19 mouse cellular contexts compared by ENCODE assay signal in the genomic region with DNA sequence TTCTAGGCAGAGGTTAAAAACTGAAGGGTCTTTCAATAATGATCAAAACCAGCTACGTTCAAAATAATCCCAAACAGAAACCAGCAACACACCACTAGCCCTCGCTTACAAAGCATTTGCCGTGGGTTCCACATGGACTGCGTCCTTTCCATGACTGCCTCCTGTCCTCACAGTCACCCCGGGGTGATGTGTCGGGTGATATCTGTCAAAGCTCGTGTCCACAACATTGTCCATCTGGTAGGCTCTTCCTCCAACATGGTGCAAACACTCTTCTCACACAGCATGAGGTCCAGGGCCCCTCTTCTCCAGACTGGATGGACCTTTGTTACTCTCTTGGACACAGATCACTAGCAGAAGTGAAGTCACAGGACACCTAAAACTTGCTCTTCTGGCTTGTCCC. TPM values are rescaled to one million over a fixed set of nuclear protein-coding genes. Genes with fewer than 3 reads are reported as not detected.
DNase-seq lines count a peak whose midpoint lies in the region; ATAC-seq lines count a peak whose summit lies in the region.
"Had no signal": no experiment of that assay in that cellular context is flagged by ENCODE, and none has a peak within 500 bp of the region (broad histone marks: within the 10 kb centered on the region; RNA-seq: fewer than 3 reads in every experiment).

No protein-coding gene starts in this region.

- ATAC-seq in embryonic facial prominence, embryonic 13.5 days (ENCODE audit: insufficient number of reproducible peaks, insufficient read depth, low FRiP score, low TSS enrichment, low read depth): no peak
- no peak for ATAC-seq in heart, embryonic 13.5 days (ENCODE audit: extremely low read depth, insufficient number of reproducible peaks, low FRiP score, low TSS enrichment)
- peak; percentile 80 for ATAC-seq in lung, embryonic 15.5 days (ENCODE audit: borderline replicate concordance, extremely low read depth, low FRiP score, low TSS enrichment)
- ATAC-seq: CD4-positive, CD25-positive, alpha-beta regulatory T cell, adult 4 months; forebrain, embryonic 16.5 days had no signal

- peaks cover 36% of the 10 kb centered on the region for H3K36me3 ChIP-seq in embryonic facial prominence, embryonic 13.5 days
- H3K36me3 ChIP-seq in embryonic facial prominence, embryonic 10.5 days (replicated peaks): peaks cover 55% of the 10 kb centered on the region
- peaks cover 16% of the 10 kb centered on the region; the same call in 1 of the 2 replicates for H3K36me3 ChIP-seq in heart, embryonic 13.5 days
- H3K36me3 ChIP-seq in lung, embryonic 15.5 days: 0 out of 2 replicates have a peak, but pooled peaks cover 3% of the 10 kb centered on the region
- H3K36me3 ChIP-seq: G1E had no signal

- H3K4me3 ChIP-seq in embryonic facial prominence, embryonic 13.5 days: no peak overlapping the region
- H3K4me3 ChIP-seq in embryonic facial prominence, embryonic 10.5 days: no peak overlapping the region
- H3K4me3 ChIP-seq in heart, embryonic 13.5 days: no peak overlapping the region
- no peak overlapping the region for H3K4me3 ChIP-seq in lung, embryonic 15.5 days
- H3K4me3 ChIP-seq: heart, embryonic 12.5 days; hindbrain, embryonic 10.5 days had no signal

- peak overlapping the region; percentile 40; the same call in 1 of the 2 replicates for H3K9ac ChIP-seq in embryonic facial prominence, embryonic 13.5 days
- H3K9ac ChIP-seq in heart, embryonic 13.5 days: peak overlapping the region; percentile 28; the same call in 1 of the 2 replicates
- no peak overlapping the region for H3K9ac ChIP-seq in lung, embryonic 15.5 days
- H3K9ac ChIP-seq: heart, embryonic 12.5 days; hindbrain, embryonic 14.5 days had no signal

- no peak overlapping the region for H3K4me2 ChIP-seq in embryonic facial prominence, embryonic 13.5 days
- H3K4me2 ChIP-seq in heart, embryonic 13.5 days: no peak overlapping the region
- no peak overlapping the region for H3K4me2 ChIP-seq in lung, embryonic 15.5 days
- H3K4me2 ChIP-seq: heart, embryonic 12.5 days; hindbrain, embryonic 14.5 days had no signal

- 79% methylated on average over 7 of the region's 7 CpGs for WGBS in embryonic facial prominence, embryonic 13.5 days
- 91% methylated on average over 7 of the region's 7 CpGs for WGBS in embryonic facial prominence, embryonic 10.5 days
- WGBS in heart, embryonic 13.5 days: 51% methylated on average over 7 of the region's 7 CpGs
- WGBS in lung, embryonic 15.5 days: 56% methylated on average over 7 of the region's 7 CpGs

- H3K9me3 ChIP-seq in embryonic facial prominence, embryonic 13.5 days: no peaks in the 10 kb centered on the region
- no peaks in the 10 kb centered on the region for H3K9me3 ChIP-seq in embryonic facial prominence, embryonic 10.5 days
- no peaks in the 10 kb centered on the region for H3K9me3 ChIP-seq in heart, embryonic 13.5 days
- no peaks in the 10 kb centered on the region for H3K9me3 ChIP-seq in lung, embryonic 15.5 days
- H3K9me3 ChIP-seq: G1E; heart, embryonic 12.5 days; hindbrain, embryonic 10.5 days had no signal

- no peak overlapping the region for H3K27ac ChIP-seq in embryonic facial prominence, embryonic 13.5 days
- no peak overlapping the region for H3K27ac ChIP-seq in embryonic facial prominence, embryonic 10.5 days (replicated peaks)
- no peak overlapping the region for H3K27ac ChIP-seq in heart, embryonic 13.5 days (replicated peaks)
- peak overlapping the region; percentile 87 for H3K27ac ChIP-seq in lung, embryonic 15.5 days
- H3K27ac ChIP-seq: hindbrain, embryonic 10.5 days; hindbrain, embryonic 14.5 days had no signal

- no peak for DNase-seq in embryonic facial prominence, embryonic 10.5 days (ENCODE audit: low spot score)
- DNase-seq in heart, adult 11 months: no peak
- DNase-seq in lung, postnatal 14 days: no peak
- DNase-seq in lung, postnatal 10 days: peak; percentile 81
- no peak for DNase-seq in urinary bladder, postnatal 10 days (ENCODE audit: low spot score)
- DNase-seq: adrenal gland, adult 8-10 months; B cell, adult 2 months; cerebellum, adult 2 months; gastrocnemius, postnatal 14 days; heart, postnatal 14 days had no signal

- peaks cover 31% of the 10 kb centered on the region for H3K4me1 ChIP-seq in embryonic facial prominence, embryonic 13.5 days
- H3K4me1 ChIP-seq in embryonic facial prominence, embryonic 10.5 days: peaks cover 28% of the 10 kb centered on the region
- peaks cover 43% of the 10 kb centered on the region for H3K4me1 ChIP-seq in heart, embryonic 13.5 days
- H3K4me1 ChIP-seq in lung, embryonic 15.5 days: peaks cover 60% of the 10 kb centered on the region

- no peaks in the 10 kb centered on the region for H3K27me3 ChIP-seq in embryonic facial prominence, embryonic 13.5 days
- H3K27me3 ChIP-seq in embryonic facial prominence, embryonic 10.5 days (replicated peaks; ENCODE audit: low read depth, poor library complexity, severe bottlenecking): no peaks in the 10 kb centered on the region
- no peaks in the 10 kb centered on the region for H3K27me3 ChIP-seq in heart, embryonic 13.5 days (replicated peaks)
- H3K27me3 ChIP-seq in lung, embryonic 15.5 days: no peaks in the 10 kb centered on the region
- H3K27me3 ChIP-seq: heart, embryonic 12.5 days had no signal

RNA-seq across cellular contexts. Expression of a gene that starts 26.9 kb away (rescaled TPM):
- polyA plus RNA-seq in embryonic facial prominence, embryonic 13.5 days (2015; fragmentation: Nextera tagmentation; extraction: Ambion mirVana): 8.0 and 8.3 TPM in 2 replicates
- polyA plus RNA-seq in embryonic facial prominence, embryonic 10.5 days (2016; fragmentation: Nextera tagmentation; extraction: Ambion mirVana): 9.3 and 9.8 TPM in 2 replicates
- polyA plus RNA-seq in heart, embryonic 13.5 days (2015; fragmentation: Nextera tagmentation; extraction: Ambion mirVana): 5.2 and 5.7 TPM in 2 replicates
- polyA plus RNA-seq in lung, embryonic 15.5 days (2015; fragmentation: Nextera tagmentation; extraction: Ambion mirVana): 10.8 TPM in 2 replicates
- polyA plus RNA-seq: CD4-positive, CD25-positive, alpha-beta regulatory T cell, adult 4 months had no signal

RNA-seq across cellular contexts. Expression of a gene that starts 41.8 kb away (rescaled TPM):
- 4.2 TPM in 2 replicates for polyA plus RNA-seq in embryonic facial prominence, embryonic 13.5 days (2015; fragmentation: Nextera tagmentation; extraction: Ambion mirVana)
- 4.8 and 5.2 TPM in 2 replicates for polyA plus RNA-seq in embryonic facial prominence, embryonic 10.5 days (2016; fragmentation: Nextera tagmentation; extraction: Ambion mirVana)
- polyA plus RNA-seq in heart, embryonic 13.5 days (2015; fragmentation: Nextera tagmentation; extraction: Ambion mirVana): 2.9 and 3.7 TPM in 2 replicates
- 3.6 and 4.6 TPM in 2 replicates for polyA plus RNA-seq in lung, embryonic 15.5 days (2015; fragmentation: Nextera tagmentation; extraction: Ambion mirVana)
